Mouse (Mus musculus) E14TG2a.4 (cell line): ENCODE measurements at regions not wholly inside any gene's neighbourhood (a gene's known extent, or its start where the extent isn't known, plus 50 kb on each side); places are given as distances from the start of the nearest gene placed in this dataset.

ENCODE experiments used
- CTCF ChIP-seq: conservative IDR thresholded peaks from 2 replicates; pipeline ENCODE4 v1.5.1; 2014; ENCODE audit warnings: low read length
- NANOG ChIP-seq: IDR thresholded peaks from 2 replicates; pipeline ENCODE4 v1.6.1; 2014; ENCODE audit warnings: borderline replicate concordance, low read length, mixed read lengths

DNA sequence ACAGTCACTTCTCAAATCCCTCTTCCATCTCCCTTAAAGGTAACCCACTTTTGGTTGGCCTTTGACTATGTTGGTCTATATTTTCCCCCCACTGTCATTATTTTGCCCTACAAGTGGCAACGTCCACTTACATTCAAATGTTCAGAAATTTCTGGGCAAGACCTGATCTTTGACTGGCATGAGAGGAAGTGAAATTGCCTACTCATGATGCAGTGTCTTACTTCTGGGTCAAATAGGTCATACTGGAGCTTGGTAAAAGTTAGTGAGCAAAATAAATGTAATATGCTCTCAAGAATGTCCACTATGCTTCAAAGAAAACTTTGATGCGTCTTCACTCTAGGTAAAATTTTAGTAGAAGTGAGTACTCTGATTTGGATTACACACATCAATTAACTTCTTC, 76.9 kb upstream of the Dcn start:
- TF ChIP-seq CTCF (no peak), NANOG (no peak)
